Mouse (Mus musculus) cortical plate, adult 2 months (tissue): ENCODE data around the gene Enpp1.

Source experiments
- CTCF ChIP-seq: fragments of 200-500 bp; IDR thresholded peaks from 2 replicates; pipeline ENCODE4 v1.5.1; 2011; ENCODE audit warnings: mild to moderate bottlenecking, control low read depth, low read length; ENCODE audit not compliant: insufficient read depth; ENCODE audit errors: extremely low read depth
- POLR2A ChIP-seq: fragments of 200-500 bp; IDR thresholded peaks from 2 replicates; pipeline ENCODE4 v1.6.1; 2011; ENCODE audit warnings: mild to moderate bottlenecking, low read length, control low read depth; ENCODE audit not compliant: insufficient read depth; ENCODE audit errors: extremely low read depth

GRCm38 (mm10) chr10:24711071-24711470 lies 888 bp downstream of the Enpp1 start:
- TF ChIP-seq POLR2A (no peak), CTCF (no peak)
